Mouse (Mus musculus) MEL (cell line): ENCODE measurements around the gene Ppp1r15b.

ENCODE experiments used
- CHD1 ChIP-seq: IDR thresholded peaks from 2 replicates; pipeline ENCODE4 v1.6.1; 2012; ENCODE audit warnings: low read depth, mild to moderate bottlenecking, inconsistent platforms, low read length, improper control_type of control experiment
- CTCF ChIP-seq, 3 experiments: IDR thresholded peaks in 2 of 3; conservative IDR thresholded peaks in 1 of 3; 2 replicates each; pipeline ENCODE4 v1.5.1; 2011 to 2012; ENCODE audit warnings: low read length in 3 of 3, low read depth in 2 of 3, mild to moderate bottlenecking in 2 of 3, improper control_type of control experiment in 1 of 3, inconsistent platforms in 1 of 3, mixed read lengths in 1 of 3, moderate library complexity in 1 of 3; ENCODE audit not compliant: control insufficient read depth in 1 of 3, insufficient read depth in 1 of 3, poor library complexity in 1 of 3, severe bottlenecking in 1 of 3
- ELF1 ChIP-seq: IDR thresholded peaks from 2 replicates; pipeline ENCODE4 v1.6.1; 2014; ENCODE audit warnings: low read depth, mild to moderate bottlenecking, inconsistent platforms, low read length, improper control_type of control experiment, moderate library complexity
- EP300 ChIP-seq, 2 experiments: IDR thresholded peaks; 2 replicates each; pipeline ENCODE4 v1.6.1; 2011; ENCODE audit warnings: improper control_type of control experiment in 2 of 2, low read length in 2 of 2, low read depth in 1 of 2, mild to moderate bottlenecking in 1 of 2
- ETS1 ChIP-seq: IDR thresholded peaks from 2 replicates; pipeline ENCODE4 v1.6.1; 2012; ENCODE audit warnings: low read depth, mild to moderate bottlenecking, inconsistent platforms, low read length, improper control_type of control experiment, moderate library complexity
- MEF2A ChIP-seq: IDR thresholded peaks from 2 replicates; pipeline ENCODE4 v1.6.1; 2014; ENCODE audit warnings: low read depth, mild to moderate bottlenecking, inconsistent platforms, low read length, improper control_type of control experiment; ENCODE audit not compliant: poor library complexity, insufficient replicate concordance, severe bottlenecking; ENCODE audit errors: extremely low read depth
- POLR2A ChIP-seq, 2 experiments: IDR thresholded peaks; 2 replicates each; pipeline ENCODE4 v1.6.1; 2011 to 2012; ENCODE audit warnings: low read length in 2 of 2, mild to moderate bottlenecking in 2 of 2, control low read depth in 1 of 2, improper control_type of control experiment in 1 of 2, low read depth in 1 of 2, moderate library complexity in 1 of 2; ENCODE audit not compliant: control insufficient read depth in 1 of 2, insufficient read depth in 1 of 2, poor library complexity in 1 of 2
- POLR2AphosphoS2 ChIP-seq: IDR thresholded peaks from 2 replicates; pipeline ENCODE4 v1.6.1; 2011; ENCODE audit warnings: low read length, improper control_type of control experiment
- POLR2AphosphoS5 ChIP-seq: IDR thresholded peaks from 2 replicates; pipeline ENCODE4 v1.6.1; 2012; ENCODE audit warnings: low read depth, borderline replicate concordance, mild to moderate bottlenecking, inconsistent platforms, low read length, moderate library complexity, mixed read lengths
- TCF12 ChIP-seq: IDR thresholded peaks from 2 replicates; pipeline ENCODE4 v1.6.1; 2014; ENCODE audit warnings: low read depth, mild to moderate bottlenecking, inconsistent platforms, low read length, improper control_type of control experiment, moderate library complexity
- ZMIZ1 ChIP-seq: IDR thresholded peaks from 2 replicates; pipeline ENCODE4 v1.6.1; 2012; ENCODE audit warnings: low read depth, mild to moderate bottlenecking, inconsistent platforms, low read length, improper control_type of control experiment, moderate library complexity

DNA sequence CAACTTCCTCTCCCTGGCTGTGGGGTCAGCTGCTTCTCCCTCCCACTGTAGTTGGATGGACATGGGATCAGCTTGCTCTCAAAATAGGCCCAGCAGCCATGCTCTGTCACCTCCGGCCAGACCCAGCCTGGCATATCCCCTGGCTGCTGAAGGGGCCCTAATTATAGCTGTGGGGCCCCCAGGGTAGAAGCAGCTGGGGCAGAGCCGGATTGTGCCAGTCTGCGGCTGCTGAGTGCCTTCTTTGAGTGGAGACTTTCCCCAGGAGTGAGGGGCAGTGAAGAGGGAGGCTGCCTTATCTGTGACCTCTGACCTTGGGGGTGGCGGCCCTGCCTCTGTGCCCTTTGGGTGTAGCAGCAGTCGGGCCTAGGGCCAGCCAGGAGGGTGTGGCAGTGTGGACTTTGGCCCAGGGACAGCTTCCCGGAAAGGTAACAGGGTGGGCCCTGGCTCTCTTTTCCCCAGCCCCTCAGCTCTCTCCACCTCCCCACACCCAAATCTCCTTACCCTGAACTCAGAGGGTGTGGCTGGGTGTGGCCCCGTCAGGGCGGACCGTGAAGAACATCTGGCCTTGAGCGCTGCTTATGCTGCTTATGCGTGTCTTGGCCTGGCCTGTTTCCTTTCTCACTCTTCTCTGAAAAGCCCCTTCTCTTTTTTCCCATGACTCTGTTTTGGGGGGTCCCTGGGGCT is 46.9 kb upstream of the Ppp1r15b start:
- TF ChIP-seq POLR2A (IDR thresholded peaks at IDR 0.05; ENCODE audit: control insufficient read depth in 1 of 2, insufficient read depth in 1 of 2, low read depth in 1 of 2, low read length in 2 of 2, poor library complexity in 1 of 2), result no peak
- TF ChIP-seq POLR2AphosphoS5, result no peak
- no peak for TF ChIP-seq CTCF (IDR thresholded peaks at IDR 0.05 in 2 of 3, conservative IDR thresholded peaks at IDR 0.05 in 1 of 3; ENCODE audit: control insufficient read depth in 1 of 3, insufficient read depth in 1 of 3, low read depth in 2 of 3, low read length in 3 of 3, poor library complexity in 1 of 3, severe bottlenecking in 1 of 3)
- TF ChIP-seq ELF1, result no peak
- TF ChIP-seq ZMIZ1, result no peak
- no peak for TF ChIP-seq CHD1
- no peak for TF ChIP-seq MEF2A
- TF ChIP-seq ETS1, result no peak
- 0 out of 4 replicates have a peak, but pooled peaks of 1 of the 2 experiments have one; percentile 10 for TF ChIP-seq EP300 (IDR thresholded peaks at IDR 0.05; ENCODE audit: low read depth in 1 of 2, low read length in 2 of 2)
- TF ChIP-seq TCF12, result no peak
- TF ChIP-seq POLR2AphosphoS2, result no peak
